Mouse (Mus musculus) left cerebral cortex, adult 9 months (tissue): Measurements from ENCODE around the gene Smarca4.

Experiments
- DNase-seq, 2 experiments: peaks; one replicate each; pipeline ENCODE4 v3.0.0; 2022; ENCODE audit warnings: low spot score in 2 of 2

The Smarca4 gene

GRCm38 (mm10) chr9:21751347-21751746 lies 135.4 kb downstream of the Smarca4 start:
- DNase-seq = no peak

GRCm38 (mm10) chr9:21752252-21752792 lies 136.4 kb downstream of the Smarca4 start:
- DNase-seq = peak in 1 of 2 experiments; percentile 41
